Mouse (Mus musculus) spleen, postnatal 10 days (tissue): ENCODE results near the gene Ugt1a7c.

Experiments used
- DNase-seq, 2 experiments: peaks; one replicate each; pipeline ENCODE4 v3.0.0; 2021 to 2022; ENCODE audit warnings: low spot score in 2 of 2

Gene Ugt1a7c

DNA sequence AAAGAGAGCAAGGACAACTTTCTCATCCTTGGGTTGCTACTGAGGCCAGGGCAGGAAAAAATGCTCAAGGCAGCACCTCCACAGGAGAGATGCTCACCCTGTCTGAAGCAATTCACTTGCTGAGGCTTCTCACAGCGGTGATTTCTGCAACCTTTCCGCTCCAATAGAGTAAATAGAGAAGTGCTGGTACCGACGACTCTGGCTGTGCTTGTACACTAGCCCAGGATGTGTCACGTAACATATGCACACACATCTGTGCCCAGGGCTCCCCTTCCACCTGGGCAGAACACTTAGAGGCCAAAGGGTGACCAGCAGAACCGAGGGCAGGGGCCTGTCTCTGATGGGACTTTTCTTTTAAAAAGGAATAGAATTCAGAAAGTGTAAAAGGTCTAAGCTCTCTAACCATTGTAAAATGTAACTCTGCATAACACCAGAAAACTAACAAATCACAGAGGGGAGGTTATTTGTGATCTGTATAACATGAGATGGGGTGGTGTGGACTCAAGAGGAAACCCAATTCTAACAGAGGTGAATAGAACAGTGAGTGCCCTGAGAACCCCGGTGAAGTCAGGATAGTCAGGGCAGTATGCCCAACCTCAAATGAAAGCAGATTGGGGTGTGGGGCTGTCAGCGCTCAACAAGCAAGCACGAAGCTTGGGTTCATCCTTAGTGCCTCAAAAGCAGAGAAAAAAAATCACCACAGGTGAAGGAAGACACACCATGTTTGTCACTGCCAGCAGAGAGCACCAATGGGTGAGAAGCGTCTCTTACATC, 165.9 kb downstream of the Ugt1a7c start:
- DNase-seq = no peak

DNA sequence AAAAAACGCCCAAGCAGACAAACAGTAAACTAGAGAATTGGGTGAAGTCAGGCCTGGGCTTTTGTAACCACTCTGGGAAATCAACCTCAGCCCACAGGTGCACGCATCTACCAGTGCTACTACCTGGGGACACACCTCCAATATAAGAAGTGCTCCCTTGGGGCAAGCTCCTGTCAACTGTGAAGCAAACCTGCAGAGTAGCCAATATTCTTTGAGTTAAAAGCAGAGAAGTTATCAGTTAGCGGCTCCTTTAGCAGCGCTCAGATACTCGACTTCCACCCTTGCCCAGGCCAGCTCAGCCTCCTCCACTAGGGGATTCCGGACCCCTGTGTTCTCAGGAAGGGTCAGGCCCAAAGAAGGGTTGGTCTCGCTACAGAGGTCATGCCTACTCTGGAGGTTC, 166.8 kb downstream of the Ugt1a7c start:
- DNase-seq = no peak

DNA sequence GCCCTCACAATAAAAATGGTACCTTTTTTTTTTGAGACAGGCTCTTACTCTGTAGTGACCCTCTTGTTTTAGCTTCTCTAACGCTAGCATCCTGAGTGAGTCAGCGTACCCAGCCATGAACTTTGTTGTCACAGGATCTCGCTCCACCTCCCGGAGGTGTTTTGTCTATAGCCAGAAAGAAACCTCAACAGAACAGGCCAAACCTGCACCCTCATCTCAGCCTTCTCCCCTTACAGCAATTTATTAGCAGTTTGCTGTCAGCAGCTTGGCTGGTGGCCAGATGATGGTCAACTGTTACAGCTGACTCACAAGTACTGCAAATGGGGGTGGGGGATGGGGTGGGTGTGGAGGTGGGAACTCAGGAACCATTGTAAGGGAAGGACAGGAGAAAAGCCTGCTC, 167.4 kb downstream of the Ugt1a7c start:
- DNase-seq = no peak

DNA sequence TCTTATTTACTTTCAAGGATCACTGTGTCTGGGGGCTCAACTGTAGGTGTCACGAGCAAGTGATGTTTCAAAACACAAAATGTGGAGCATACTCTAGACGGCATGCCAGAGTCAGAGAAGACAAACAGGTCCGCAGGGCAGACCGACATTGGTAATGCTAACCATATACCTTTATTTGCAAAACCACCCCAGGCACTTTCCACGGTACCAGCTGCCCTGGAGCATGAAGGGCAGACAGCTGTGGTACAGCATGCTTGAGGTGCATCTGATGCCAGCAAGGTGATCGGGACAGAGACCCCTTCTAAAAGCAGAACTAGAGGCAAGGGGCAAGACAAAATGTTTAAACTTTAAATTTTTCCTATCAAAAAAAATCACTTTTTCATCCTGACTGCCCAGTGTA, 168.1 kb downstream of the Ugt1a7c start:
- DNase-seq = no peak

DNA sequence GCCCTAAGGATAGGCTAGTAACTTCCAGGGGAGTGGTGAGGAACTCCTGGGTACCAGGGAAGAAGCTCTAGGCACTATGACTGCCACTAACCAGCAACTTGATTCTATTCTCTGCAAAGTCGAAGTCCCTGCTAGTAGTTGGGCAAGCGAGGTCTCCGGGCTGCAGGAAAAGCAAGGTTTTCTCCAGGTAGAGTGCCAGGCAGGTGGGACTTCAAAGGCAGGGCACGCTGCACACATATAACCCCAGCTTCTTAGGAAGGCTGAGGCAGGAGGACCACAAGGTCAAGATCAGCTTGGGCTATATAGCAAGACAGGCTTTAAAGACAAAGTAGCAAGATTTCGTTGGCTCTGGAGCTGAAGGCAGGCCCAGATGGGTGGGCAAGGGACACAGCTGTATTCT, 168.9 kb downstream of the Ugt1a7c start:
- no peak for DNase-seq

DNA sequence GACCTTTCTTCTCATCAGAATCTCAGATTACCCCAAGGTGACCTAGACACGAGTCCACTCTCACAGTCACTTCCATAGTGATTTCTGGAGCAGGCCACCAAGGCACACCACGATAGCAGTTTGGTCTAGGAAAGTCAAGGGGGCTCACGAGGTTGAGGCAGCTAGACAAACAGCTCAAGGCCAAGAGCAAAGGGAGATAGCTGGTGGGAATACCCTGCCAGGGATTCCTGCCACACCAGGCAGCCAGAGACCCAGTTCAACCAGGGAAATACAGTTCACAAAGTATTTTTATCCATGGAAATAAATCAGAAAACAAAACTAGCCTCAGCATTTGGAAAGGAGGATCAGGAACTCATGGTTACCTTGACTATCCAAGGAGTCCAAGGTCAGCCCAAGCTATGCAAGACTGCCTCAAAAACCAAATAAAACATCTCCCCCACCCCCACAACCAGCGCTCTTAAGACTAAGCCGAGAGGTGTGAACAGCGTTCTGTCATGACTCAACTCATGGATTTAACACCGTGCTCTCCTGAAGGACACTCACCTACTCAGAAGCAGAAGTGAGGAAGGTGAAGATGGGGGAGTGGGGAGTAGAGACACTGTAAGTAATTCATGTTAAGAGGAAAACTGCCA, 169.5 kb downstream of the Ugt1a7c start:
- DNase-seq = no peak

DNA sequence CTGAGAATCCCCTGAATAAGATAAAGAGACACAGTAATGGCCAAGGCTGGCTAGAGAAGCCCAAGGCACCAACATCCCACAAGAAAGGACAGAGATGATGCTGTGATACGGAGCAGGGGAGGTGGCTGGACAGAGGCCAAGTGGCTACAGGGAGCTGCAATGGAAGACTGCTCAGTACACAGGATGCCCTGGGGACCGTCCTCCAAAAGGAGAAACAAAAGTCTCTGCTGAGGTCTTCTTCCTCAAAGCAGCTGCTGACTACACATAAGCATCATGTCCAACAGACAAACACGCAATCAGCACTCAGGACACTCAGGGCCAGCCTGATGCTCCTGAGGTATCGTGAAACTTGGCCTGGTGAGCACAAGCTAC, 170.0 kb downstream of the Ugt1a7c start:
- no peak for DNase-seq

DNA sequence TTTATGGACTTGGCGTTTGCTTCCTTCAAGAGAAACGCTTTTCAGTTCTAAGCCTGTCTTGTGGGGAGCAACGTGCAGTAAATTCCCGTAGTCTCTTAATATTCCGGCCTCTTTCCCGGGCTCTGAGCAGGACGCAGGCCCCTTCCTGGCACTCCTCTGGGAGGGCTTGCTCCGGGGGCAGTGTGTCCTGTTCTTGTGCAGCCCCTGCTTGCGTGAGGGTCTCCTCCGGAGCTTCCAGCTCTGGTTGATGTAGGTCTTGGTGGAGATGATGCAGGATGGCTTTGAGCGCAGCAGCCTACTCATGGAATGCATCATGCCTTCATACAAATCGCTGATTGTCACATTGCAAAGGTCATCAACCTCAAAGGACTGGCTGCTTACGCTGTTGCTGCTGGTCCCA, 171.3 kb downstream of the Ugt1a7c start:
- DNase-seq = no peak

DNA sequence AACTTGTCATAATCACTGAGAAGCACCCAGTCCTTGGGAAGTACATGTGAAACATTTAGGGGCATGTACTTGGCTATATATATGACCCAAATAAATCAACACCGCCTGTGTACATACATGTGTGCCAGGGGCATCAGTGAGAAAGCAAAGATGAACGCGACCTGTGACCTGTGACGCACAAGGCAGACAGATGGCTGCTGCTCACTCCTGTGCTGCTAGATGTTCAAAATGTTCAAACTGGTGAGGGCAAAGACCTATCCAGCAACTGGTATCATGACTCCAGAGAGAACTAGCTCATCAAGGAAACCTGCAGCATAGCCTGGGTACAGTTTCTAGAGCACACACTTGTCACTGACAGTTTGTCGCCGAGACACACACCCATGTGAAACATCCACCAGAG, 172.6 kb downstream of the Ugt1a7c start:
- DNase-seq = no peak

DNA sequence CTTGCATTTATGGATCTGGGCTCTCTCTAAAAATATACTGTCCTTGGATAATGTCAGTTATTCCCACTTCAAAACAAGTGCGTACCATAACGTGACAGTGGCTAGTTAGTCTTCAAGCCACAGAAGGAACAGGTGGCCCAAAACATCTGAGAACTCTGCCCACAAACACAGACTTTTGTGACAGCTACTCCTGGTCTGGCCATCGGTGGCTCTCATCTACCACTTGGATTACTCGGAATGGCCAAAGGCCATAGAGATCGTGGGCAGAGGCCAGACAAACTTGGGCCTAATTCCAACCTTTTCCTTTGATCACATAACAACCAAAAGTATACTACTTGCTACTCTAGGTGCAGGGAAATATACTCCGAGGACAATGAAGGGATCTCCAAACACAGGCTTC, 173.2 kb downstream of the Ugt1a7c start:
- no peak for DNase-seq
